Mouse (Mus musculus) embryonic fibroblast, embryonic 13.5 days (primary cell): Measurements from ENCODE around the gene Gm10392. TPM values are rescaled to one million over a fixed set of nuclear protein-coding genes. Genes with fewer than 3 reads are reported as not detected.

Experiments
- H3K27ac ChIP-seq: 2 replicates; pipeline ENCODE4 v1.5.1; 2012; ENCODE audit warnings: low read length, control low read depth, inconsistent platforms; ENCODE audit not compliant: insufficient read depth
- H3K4me1 ChIP-seq: 2 replicates; pipeline ENCODE4 v1.6.1; 2011; ENCODE audit warnings: low read length; ENCODE audit not compliant: control insufficient read depth, insufficient read depth
- H3K4me3 ChIP-seq: 2 replicates; pipeline ENCODE4 v1.5.1; 2011; ENCODE audit warnings: mild to moderate bottlenecking, control low read depth, low read length; ENCODE audit not compliant: insufficient read depth
- CTCF ChIP-seq: IDR thresholded peaks from 2 replicates; pipeline ENCODE4 v1.5.1; 2011; ENCODE audit warnings: mild to moderate bottlenecking, control low read depth, low read length, moderate library complexity, borderline replicate concordance; ENCODE audit not compliant: insufficient read depth
- POLR2A ChIP-seq: IDR thresholded peaks from 2 replicates; pipeline ENCODE4 v1.6.1; 2011; ENCODE audit warnings: low read depth, mild to moderate bottlenecking, control low read depth, low read length, moderate library complexity
- polyA plus RNA-seq: library from polyadenylated mRNA; stranded (reverse); fragments of >200 nt; gene quantifications from 2 replicates; pipeline ENCODE4 v1.2.4, GENCODE M21; 2011; ENCODE audit warnings: low read depth; ENCODE audit not compliant: missing spikeins, insufficient read length

Gm10392 gene
- polyA plus RNA-seq, 1 experiment, result not detected

DNA sequence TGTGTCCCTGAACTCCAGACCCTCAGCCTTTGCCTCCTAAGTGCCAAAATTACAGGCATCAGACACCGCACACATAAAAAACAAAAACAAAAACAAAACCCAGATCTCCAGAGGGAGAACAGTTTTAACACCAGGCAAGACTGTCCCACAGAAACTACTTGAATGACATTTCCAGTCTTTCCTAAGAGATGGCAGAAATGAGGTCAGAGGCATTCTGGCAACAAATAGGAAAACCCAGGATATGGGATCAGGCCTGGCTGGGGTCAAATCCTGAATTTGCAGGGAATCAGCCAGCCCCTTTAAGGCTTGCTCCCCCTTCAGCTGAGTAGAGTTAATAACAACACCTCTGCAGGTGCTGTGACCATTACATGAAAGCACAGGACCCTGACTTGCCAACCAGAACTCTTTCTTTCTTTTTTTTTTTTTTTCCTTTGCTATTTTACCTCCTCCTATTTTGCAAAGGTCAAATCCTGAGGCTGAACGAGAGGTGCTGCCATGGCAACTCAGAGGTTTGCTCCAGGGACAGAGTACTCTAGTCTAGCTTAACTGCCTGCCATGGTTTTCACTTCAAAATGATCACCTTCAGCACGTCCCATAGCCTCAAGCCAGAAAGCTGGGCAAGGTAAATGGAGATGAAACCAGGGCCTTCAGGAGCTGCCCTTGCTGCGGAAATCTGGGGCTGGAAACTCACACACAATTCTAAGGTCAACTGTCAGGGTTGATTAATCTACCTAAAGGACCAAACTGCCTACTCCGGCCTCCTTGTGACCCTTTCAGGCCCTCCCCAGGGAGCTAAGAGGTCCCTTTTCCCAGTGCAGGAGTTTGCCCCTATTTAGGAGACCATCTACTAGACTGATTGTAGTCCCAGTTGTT, 2.2 kb downstream of the Gm10392 start:
- Histone ChIP-seq H3K4me3 (no peak overlapping the region), H3K4me1 (no peaks in the 10 kb centered on the region), H3K27ac (no peak overlapping the region)
- no peak for TF ChIP-seq CTCF
- TF ChIP-seq POLR2A, result no peak

GRCm38 (mm10) chr11:77515637-77516552, 3.1 kb downstream of the Gm10392 start, which contains the start of gene Trp53i13:
Trp53i13 (minus strand) TSS chr11:77515980.
- TF ChIP-seq CTCF, result no peak
- no peak for TF ChIP-seq POLR2A
- Histone ChIP-seq H3K4me3 (peak within 1 kb of the TSS; percentile 28), H3K27ac (no peak within 1 kb of the TSS), H3K4me1 (no peaks in the 10 kb centered on the region)

DNA sequence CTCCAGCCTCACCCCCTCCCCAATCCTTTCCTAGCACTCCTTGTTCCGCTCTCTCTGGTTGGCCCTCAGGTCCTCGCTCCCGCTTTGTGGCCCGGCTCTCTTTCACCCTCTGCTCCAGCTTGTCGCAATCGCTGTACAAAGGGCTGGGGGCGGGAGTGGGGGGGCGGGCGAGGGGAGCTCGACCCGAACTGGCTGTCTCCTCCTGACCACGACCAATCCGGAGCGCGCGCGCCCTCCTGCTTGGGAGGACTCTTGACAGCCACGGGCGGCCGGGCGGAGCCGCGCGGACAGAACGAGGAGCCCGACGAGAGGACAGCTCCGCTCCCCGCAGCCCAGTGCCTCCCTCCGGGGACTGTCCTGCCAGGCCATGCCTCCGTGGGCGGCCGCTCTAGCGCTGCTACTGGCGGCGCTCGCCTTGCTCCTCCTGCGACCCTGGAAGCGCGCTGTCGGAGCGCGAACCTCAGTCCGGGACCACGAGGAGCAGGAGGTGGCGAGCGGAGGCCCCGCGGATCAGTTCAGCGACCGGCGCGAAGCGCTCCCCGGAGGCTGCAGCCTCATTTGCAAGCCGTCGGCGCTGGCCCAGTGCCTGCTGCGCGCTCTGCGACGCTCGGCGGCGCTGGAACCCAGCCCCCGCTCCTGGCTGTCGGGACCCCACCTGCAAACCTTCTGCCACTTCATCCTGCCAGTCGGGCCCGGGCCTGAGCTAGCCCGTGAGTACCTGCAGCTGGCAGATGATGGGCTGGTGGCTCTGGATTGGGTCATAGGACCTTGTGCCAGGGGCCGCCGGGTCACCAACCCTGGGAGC, 4.0 kb downstream of the Gm10392 start, which contains the start of gene Abhd15:
Abhd15 (plus strand) TSS at position 290 of the 805 bp plus-strand sequence.
- Histone ChIP-seq H3K4me1 (no peaks in the 10 kb centered on the region), H3K27ac (0 out of 2 replicates have a peak within 1 kb of the TSS, but pooled peaks have one; percentile 7), H3K4me3 (peak within 1 kb of the TSS; percentile 28)
- TF ChIP-seq POLR2A, result peak; percentile 69
- TF ChIP-seq CTCF, result no peak

DNA sequence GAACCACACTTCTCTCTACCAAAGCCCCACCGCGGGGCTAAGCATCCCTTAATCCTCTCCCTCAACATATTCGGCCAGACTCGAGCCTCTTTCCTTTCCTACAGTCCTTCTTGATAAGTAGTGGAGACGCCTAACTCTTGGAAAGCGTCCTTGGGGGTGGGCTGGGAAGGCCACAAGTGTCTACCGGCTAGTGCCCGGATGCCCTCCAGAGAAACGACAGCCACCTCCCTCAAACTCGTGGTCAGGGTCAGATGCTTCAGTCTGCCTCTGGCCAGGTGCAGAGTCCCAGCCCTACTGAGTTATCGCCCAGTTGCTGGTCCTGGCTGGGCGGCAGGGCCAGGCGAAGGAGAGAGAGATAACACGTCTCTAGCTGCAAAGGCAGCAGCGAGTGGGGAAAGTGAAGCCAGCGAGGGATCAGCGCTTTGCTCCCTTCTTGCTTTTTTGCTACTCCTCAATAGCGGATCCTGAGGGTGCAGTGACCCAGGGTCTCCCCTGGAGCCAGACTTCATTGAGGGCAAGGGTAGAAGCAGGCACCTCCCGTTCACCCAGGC, 4.6 kb downstream of the Gm10392 start:
- TF ChIP-seq POLR2A (no peak; the same call in 1 of the 2 replicates), CTCF (no peak)
- H3K4me1 ChIP-seq, result no peaks in the 10 kb centered on the region
- no peak overlapping the region for H3K27ac ChIP-seq
- peak overlapping the region; percentile 11; the same call in 1 of the 2 replicates for H3K4me3 ChIP-seq

GRCm38 (mm10) chr11:77513811-77514170, 5.2 kb downstream of the Gm10392 start:
- Histone ChIP-seq H3K4me3 (peak overlapping the region; percentile 45), H3K27ac (peak overlapping the region; percentile 7), H3K4me1 (no peaks in the 10 kb centered on the region)
- TF ChIP-seq CTCF, result no peak
- TF ChIP-seq POLR2A, result no peak

DNA sequence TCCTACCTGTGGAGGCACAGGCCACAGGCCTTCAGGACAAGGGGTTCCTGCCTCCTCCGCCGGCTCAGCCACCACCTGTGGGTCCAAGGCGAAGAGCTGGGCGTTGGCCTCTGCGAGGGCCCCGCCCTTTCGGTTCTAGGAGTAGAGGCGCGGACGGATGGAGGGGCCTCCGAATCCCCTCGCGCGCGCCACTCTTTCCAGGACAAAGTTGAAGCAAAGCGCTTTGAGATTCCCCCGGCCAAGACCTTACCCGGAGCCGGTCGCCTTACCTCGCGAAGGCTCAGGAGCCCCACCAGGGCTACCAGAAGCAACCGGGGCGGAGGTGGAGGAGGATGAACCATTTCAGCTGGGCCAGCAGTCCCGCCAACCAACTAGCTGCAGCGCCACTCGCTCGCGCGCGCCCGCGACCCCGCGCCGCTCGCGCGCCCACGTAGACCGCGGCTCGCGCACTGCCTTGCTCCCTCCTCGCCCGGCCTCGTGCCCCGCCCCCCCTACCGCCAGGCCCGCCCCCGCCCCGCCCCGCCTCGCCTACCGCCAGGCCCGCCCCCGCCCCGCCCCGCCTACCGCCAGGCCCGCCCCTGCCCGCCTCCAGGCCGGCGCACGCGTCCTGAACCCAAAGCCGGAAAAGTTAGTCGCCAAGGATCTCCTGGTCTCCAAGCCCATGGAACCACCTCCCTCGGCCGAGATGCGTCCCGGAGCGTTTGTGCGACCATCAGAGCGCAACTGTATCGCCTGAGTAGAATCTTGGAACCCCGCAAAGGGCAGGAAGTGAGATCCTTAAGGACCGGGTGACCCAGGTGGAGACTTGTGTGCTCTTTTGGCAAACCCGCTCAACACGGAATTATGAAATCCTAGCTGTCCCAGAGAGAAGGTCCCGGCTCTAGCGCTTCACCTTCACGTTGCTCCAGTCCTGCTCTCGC, 5.8 kb downstream of the Gm10392 start:
- no peak for TF ChIP-seq CTCF
- peak; percentile 94 for TF ChIP-seq POLR2A
- Histone ChIP-seq H3K27ac (peak overlapping the region; percentile 27), H3K4me3 (peak overlapping the region; percentile 56), H3K4me1 (no peaks in the 10 kb centered on the region)

DNA sequence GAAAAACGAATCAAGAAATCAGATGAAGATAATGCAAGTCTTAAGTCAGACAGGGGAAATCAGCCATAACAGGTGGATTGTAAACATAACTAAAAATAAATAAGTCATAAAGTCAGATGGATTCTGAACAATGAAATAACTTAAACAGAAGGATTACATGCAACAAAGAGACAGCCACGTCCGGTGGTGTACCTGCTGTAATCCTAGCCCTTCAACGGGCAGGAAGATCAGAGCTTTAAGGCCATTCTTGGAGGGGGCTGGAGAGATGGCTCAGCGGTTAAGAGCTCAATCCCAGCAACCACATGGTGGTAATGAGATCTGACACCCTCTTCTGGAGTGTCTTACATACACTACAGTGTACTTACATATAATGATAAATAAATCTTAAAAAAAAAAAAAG, 7.7 kb downstream of the Gm10392 start:
- Histone ChIP-seq H3K4me3 (no peak overlapping the region), H3K27ac (no peak overlapping the region), H3K4me1 (no peaks in the 10 kb centered on the region)
- TF ChIP-seq CTCF, result no peak
- TF ChIP-seq POLR2A, result no peak

GRCm38 (mm10) chr11:77508068-77509021, 10.7 kb downstream of the Gm10392 start:
- Histone ChIP-seq H3K4me3 (no peak overlapping the region), H3K27ac (0 out of 2 replicates have a peak overlapping the region, but pooled peaks have one; percentile 12), H3K4me1 (0 out of 2 replicates have a peak, but pooled peaks cover under 1% of the 10 kb centered on the region)
- TF ChIP-seq POLR2A (peak; percentile 62), CTCF (peak; percentile 40)
